Mouse (Mus musculus) testis, adult 2 months (tissue): ENCODE results near the gene Dnaja3.

Experiments used
- CTCF ChIP-seq: fragments of 200-500 bp; IDR thresholded peaks from 2 replicates; pipeline ENCODE4 v1.5.1; 2012; ENCODE audit warnings: low read depth, mild to moderate bottlenecking, inconsistent platforms, low read length, moderate library complexity; ENCODE audit not compliant: control insufficient read depth, insufficient read depth, insufficient replicate concordance
- POLR2A ChIP-seq: fragments of 200-500 bp; IDR thresholded peaks from 2 replicates; pipeline ENCODE4 v1.6.1; 2012; ENCODE audit warnings: low read depth, mild to moderate bottlenecking, inconsistent platforms, low read length, moderate library complexity; ENCODE audit not compliant: control insufficient read depth

DNA sequence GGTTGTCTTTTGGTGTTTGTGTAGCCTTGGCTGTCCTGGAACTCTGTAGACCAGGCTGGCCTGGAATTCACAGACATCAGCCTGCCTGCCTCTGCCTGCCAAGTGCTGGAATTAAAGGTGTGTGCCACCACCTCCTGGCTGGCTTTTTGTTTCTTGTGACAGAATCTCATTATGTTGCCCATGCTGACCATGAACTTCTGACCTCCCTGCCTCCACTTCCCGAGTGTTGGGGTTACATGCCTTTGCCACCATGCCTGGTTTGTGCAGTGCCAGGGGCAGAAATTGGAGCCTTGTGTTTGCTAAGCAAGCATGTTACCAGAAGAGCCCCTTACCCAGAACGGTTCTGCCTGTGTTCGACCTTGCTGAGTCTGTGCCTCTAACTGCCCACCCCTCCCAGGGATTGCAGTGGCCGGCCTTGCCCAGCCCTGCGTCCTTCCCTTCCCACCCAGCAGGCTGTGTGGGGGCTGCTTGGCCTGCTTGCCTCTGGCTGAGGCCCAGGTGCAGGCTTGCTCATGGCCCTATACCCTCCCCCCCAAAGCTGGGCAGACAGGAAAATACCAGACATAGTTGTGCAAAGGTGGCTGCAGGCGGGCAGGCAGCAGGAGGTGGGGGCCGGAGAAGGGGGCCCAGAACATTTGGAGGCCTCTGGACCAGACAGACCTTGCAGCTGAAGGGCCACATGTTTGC, 36.9 kb upstream of the Dnaja3 start:
- TF ChIP-seq POLR2A (no peak), CTCF (no peak)
